Mouse (Mus musculus): ENCODE measurements around the gene Il6ra.

DNA sequence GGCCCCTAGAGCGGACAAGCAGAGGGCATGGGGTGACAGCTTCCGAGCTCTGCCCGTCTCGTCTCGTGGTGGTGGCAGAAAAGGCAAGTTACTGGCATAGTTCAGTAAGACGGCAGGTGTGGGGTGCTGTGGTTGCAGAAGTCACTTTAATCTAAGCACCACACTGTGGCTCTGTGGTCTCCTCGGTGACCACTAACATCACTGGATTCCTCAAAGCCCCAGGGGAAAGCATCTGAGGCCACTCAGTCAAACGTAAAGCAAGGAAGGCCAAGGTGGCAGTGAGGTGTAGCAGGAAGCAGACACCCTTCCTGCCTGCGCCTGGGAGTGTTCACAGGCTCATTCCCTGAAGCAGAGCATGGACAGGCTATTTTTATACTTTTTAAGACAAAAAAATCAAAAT is 43.4 kb downstream of the Il6ra start:
- TF ChIP-seq CTCF (IDR thresholded peaks at IDR 0.05; ENCODE audit: low read depth), result no peak
- TF ChIP-seq EP300 (IDR thresholded peaks at IDR 0.05; ENCODE audit: low read depth), result no peak
